Mouse (Mus musculus) frontal cortex, postnatal 14 days (tissue): Measurements from ENCODE around the gene Med27.

ENCODE experiments used
- DNase-seq, 2 experiments: peaks; one replicate each; pipeline ENCODE4 v3.0.0; 2022; ENCODE audit warnings: low spot score in 2 of 2

Gene Med27

GRCm38 (mm10) chr2:29346629-29347271 lies at the start of gene Med27:
Med27 (plus strand) TSS chr2:29346819.
- peak; percentile 91 to 94 for DNase-seq

GRCm38 (mm10) chr2:29309966-29310365 lies 36.7 kb upstream of the Med27 start:
- no peak for DNase-seq

DNA sequence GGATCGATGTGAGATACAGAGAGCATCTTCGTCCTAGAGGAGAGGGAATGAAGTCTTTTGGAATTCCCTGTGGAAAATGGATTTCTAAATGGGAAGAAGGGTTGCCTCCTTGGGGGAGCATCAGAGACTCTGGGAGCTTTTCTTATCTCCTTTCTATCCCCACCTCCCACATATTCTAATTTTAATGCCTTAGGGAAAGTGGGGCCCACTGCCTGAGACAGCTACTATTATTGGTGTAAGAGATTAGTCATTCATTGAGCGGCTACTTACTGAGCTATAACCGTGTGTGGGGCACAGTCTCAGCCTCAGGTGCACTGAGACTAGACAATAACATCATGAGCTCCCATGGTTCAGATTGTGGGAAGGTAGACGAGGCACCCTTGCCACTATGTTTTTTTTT lies 34.6 kb upstream of the Med27 start:
- no peak for DNase-seq

- DNase-seq, result no peak
Measured at GRCm38 (mm10) chr2:29317906-29318470, 28.6 kb upstream of the Med27 start.

GRCm38 (mm10) chr2:29318596-29318995 lies 28.0 kb upstream of the Med27 start:
- no peak for DNase-seq

GRCm38 (mm10) chr2:29320229-29320751 lies 26.3 kb upstream of the Med27 start:
- DNase-seq, result peak; percentile 28 to 47

DNA sequence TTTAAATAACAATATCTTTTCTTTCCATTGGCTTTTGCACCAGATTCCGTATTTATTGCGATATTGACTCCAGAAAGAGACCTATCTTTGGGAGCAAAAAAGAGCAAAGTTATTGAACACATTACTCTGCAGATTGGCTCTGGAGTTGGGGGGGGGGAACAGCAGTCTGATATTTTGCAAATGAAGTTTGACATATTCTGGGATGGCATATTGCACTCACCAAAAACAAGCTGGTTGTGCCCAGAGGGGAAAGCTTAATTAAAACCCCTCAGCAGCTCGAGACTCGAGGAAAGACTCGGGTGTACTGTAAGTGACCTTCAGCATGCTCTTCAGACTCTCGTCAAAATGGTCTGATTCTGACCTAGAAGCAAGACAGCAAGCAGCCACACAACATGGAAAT lies 25.8 kb upstream of the Med27 start:
- DNase-seq, result no peak

DNA sequence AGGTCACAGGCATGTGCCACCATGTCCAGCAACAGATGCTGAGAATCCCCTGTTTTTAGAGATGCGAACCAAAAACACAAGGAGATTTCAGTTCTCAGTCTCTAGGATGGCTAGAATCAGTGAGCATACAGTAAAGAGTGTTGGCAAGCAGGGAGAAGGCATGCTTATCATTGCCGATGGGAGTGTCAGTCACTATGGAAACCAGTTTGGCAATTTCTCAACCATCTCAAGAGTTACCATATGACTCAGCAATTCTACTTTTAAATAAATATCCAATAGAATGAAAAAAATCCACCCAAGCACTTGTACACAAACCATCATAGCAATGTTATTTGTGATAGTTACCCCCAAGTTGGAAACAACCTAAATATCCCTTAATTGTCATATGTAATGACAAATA lies 22.2 kb upstream of the Med27 start:
- DNase-seq, result no peak

DNA sequence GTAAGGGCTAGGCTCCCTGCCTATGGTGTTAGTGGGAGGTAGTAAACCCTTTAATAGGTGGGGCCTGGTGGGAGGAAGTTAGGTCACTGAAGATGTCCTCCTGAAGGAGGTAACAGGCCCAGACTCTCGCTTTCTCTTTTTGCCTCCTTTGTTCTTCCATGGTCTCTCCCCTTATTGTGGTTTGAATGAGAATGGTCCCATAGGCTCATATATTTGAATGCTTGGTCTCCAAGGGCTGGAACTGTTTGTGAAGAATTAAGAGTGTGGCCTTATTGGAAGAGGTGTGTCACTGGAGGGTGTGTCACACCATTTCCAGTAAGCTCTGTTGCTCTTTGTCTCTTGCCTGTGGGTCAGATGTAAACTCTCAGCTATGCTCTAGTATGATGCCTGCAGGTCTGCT lies 16.1 kb upstream of the Med27 start:
- no peak for DNase-seq

- DNase-seq, result no peak
Measured at GRCm38 (mm10) chr2:29338396-29338795, 8.2 kb upstream of the Med27 start.

- no peak for DNase-seq
Measured at GRCm38 (mm10) chr2:29358696-29359375, 12.2 kb downstream of the Med27 start.

DNA sequence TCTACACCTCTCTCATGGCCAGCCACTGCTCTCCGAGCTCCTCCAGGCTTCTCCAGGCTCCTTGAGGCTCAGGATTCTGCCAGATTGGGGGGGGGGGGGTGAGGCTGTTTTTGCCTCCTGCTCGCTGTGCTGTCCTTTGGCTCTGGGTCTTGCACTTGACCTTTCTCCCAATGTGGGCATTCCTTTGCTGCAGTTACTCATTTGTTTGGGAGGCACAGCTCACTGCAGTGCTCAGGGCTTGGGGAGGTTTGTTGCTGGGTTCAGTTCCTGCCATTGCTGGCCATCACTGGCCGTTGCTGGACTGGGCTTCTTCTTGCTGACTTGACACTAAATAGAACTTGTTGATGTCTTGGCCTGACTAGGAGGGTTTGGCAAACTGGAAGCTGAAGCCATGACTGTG lies 14.3 kb downstream of the Med27 start:
- no peak for DNase-seq

GRCm38 (mm10) chr2:29365000-29365695 lies 18.5 kb downstream of the Med27 start:
- DNase-seq, result no peak

- no peak for DNase-seq
Measured at GRCm38 (mm10) chr2:29368730-29369129, 22.1 kb downstream of the Med27 start.

DNA sequence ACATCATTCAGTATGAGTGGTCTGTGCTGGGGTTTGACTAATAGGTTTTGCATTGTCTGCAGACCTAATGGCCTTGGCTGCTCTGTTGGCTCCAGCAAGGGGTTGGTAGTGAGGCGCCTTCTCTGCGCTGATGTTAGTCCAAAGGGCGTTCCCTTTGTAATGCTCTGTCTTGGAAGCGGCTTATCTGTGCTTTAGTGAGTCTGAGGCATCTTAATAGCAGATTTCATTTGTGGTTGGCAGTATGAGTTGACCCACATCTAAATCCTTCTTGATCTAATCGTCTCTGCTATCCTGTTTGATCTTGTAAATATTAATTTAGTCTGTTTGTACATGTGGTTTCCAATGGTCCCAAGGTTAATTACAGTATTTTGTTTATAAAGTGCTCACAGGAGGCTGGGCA lies 25.6 kb downstream of the Med27 start:
- no peak for DNase-seq

DNA sequence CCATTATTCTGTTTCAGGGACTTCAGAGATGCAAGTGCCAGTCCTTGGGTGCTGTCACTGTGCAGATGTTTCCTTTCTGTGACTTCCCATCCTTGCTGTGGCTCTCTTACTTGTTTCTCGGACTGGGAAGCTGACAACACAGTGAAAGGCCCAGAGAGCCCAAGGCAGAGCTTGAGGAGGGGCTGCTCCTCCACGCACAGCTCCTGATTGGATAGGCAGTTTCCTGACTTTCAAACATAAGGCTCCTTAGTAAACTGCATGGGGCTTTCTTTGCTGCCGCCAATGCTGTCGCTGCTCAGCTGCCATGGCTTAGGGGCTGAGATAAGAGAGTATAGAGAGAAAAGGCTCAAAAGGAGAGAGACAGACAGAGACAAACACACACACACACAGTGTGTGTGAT lies 35.1 kb downstream of the Med27 start:
- no peak for DNase-seq

GRCm38 (mm10) chr2:29382583-29382982 lies 36.0 kb downstream of the Med27 start:
- no peak for DNase-seq

DNA sequence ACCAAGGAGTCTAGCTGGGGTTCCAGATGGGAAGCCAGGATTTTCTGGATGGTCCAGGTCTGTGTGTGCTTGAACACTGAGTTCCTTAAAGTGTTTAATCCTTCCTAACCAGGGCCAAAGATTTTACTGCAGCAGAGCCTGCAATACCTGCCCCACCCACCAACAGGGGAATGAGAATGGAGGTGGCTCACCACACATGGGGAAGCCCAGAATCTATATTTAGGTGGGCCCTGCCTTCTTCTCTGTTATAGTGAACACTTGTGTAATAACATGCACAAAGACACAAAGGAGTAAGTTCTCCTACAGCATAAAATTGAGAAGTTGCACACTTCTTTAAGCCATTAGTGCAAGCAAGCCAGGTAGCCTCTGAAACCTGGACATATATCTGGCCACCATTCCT lies 36.5 kb downstream of the Med27 start:
- DNase-seq, result no peak

GRCm38 (mm10) chr2:29385405-29385804 lies 38.8 kb downstream of the Med27 start:
- DNase-seq, result no peak

DNA sequence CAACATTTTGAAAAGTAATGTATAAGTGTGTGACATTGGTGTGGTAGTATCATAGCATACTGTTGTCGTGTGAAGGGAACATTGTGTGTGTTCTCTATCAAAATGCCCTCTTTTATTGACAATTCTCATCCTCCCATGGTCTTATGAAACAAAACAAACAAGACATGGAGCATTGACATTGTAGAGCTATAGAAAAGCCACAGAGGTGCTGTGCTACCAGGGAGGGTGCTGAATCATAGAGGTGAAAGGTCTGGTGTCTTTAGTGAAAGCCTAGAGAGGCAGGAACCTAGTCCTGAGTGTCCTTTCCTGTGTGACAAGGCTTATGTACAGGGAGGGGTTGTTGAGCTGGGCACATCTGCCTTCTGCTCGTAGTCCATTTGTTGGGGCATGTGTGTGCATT lies 40.6 kb downstream of the Med27 start:
- DNase-seq, result no peak

DNA sequence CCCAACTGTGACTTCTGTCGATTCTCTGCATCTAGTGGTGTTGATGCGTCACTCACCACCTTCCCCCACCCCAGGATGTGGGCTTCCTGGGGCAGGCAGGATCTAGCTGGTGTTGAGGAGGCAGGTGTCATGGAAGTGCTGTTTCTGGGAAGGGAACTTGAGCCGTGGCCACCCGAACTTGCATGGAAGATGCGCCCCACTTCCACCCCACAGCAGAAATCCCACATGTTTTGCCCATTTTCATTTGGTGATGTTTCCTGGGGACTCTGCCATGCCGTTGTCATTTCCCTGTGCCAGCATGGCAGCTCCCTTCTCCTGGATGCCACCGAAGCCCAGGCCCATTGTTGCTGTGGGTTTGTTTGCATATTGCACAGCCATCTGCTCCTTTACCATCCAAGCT lies 42.3 kb downstream of the Med27 start:
- peak in 1 of 2 experiments; percentile 28 for DNase-seq

GRCm38 (mm10) chr2:29391086-29391485 lies 44.5 kb downstream of the Med27 start:
- DNase-seq, result no peak
